Comparison of ENCODE assay signal across 14 mouse cellular contexts in genomic region chr13:15130249-15130648, GRCm38 (mm10).
DNase-seq lines count a peak whose midpoint lies in the region; ATAC-seq and TF ChIP-seq lines count a peak whose summit lies in the region.
"Had no signal": no experiment of that assay in that cellular context is flagged by ENCODE, and none has a peak within 500 bp of the region (broad histone marks: within the 10 kb centered on the region; RNA-seq: fewer than 3 reads in every experiment).

No protein-coding gene starts in this region.

- peak; percentile 57 for DNase-seq in embryonic facial prominence, embryonic 14.5 days (ENCODE audit: low spot score)
- no peak for DNase-seq in embryonic facial prominence, embryonic 10.5 days (ENCODE audit: low spot score)
- no peak for DNase-seq in kidney, adult 9 months
- DNase-seq in lung, embryonic 14.5 days = peak; percentile 93
- no peak for DNase-seq in lung, postnatal 14 days
- DNase-seq in adrenal gland, postnatal 10 days = no peak
- DNase-seq: cerebellum, postnatal 14 days; heart, adult 2 months; heart, postnatal 10 days had no signal

- no peak for TF ChIP-seq CTCF in lung, embryonic 14.5 days (IDR thresholded peaks at IDR 0.05; ENCODE audit: low read depth)

- H3K36me3 ChIP-seq in embryonic facial prominence, embryonic 14.5 days (ENCODE audit: control insufficient read depth, insufficient read depth, low read length) = no peaks in the 10 kb centered on the region
- no peaks in the 10 kb centered on the region for H3K36me3 ChIP-seq in embryonic facial prominence, embryonic 10.5 days (replicated peaks)
- H3K36me3 ChIP-seq in kidney, embryonic 15.5 days = no peaks in the 10 kb centered on the region
- no peaks in the 10 kb centered on the region for H3K36me3 ChIP-seq in lung, embryonic 14.5 days (ENCODE audit: insufficient read depth)
- no peaks in the 10 kb centered on the region for H3K36me3 ChIP-seq in intestine, embryonic 16.5 days (ENCODE audit: control insufficient read depth, insufficient read depth, low read length)

- WGBS in embryonic facial prominence, embryonic 14.5 days = 70% methylated on average over 2 of the region's 2 CpGs
- WGBS in embryonic facial prominence, embryonic 10.5 days = 86% methylated on average over 2 of the region's 2 CpGs
- WGBS in kidney, embryonic 15.5 days = 50% methylated on average over 2 of the region's 2 CpGs
- 36% methylated on average over 2 of the region's 2 CpGs for WGBS in lung, embryonic 14.5 days
- 28% methylated on average over 2 of the region's 2 CpGs for WGBS in intestine, embryonic 16.5 days

- no peak overlapping the region for H3K4me2 ChIP-seq in embryonic facial prominence, embryonic 14.5 days (ENCODE audit: low read depth, low read length)
- H3K4me2 ChIP-seq in kidney, embryonic 15.5 days = no peak overlapping the region
- no peak overlapping the region for H3K4me2 ChIP-seq in lung, embryonic 14.5 days
- no peak overlapping the region for H3K4me2 ChIP-seq in intestine, embryonic 16.5 days (ENCODE audit: low read depth, low read length)
- H3K4me2 ChIP-seq: midbrain, embryonic 11.5 days had no signal

- no peaks in the 10 kb centered on the region for H3K9me3 ChIP-seq in embryonic facial prominence, embryonic 14.5 days (ENCODE audit: control insufficient read depth, low read length)
- H3K9me3 ChIP-seq in embryonic facial prominence, embryonic 10.5 days = no peaks in the 10 kb centered on the region
- H3K9me3 ChIP-seq in kidney, embryonic 15.5 days (replicated peaks) = no peaks in the 10 kb centered on the region
- H3K9me3 ChIP-seq in lung, embryonic 14.5 days (ENCODE audit: low read depth, low read length) = no peaks in the 10 kb centered on the region
- H3K9me3 ChIP-seq in intestine, embryonic 16.5 days (ENCODE audit: control insufficient read depth, low read length) = no peaks in the 10 kb centered on the region

- no peak overlapping the region for H3K9ac ChIP-seq in embryonic facial prominence, embryonic 14.5 days (ENCODE audit: low read depth, low read length)
- no peak overlapping the region for H3K9ac ChIP-seq in kidney, embryonic 15.5 days
- no peak overlapping the region for H3K9ac ChIP-seq in lung, embryonic 14.5 days
- H3K9ac ChIP-seq in intestine, embryonic 16.5 days (ENCODE audit: low read depth, low read length) = no peak overlapping the region

- H3K27me3 ChIP-seq in embryonic facial prominence, embryonic 14.5 days (replicated peaks; ENCODE audit: control insufficient read depth, insufficient read depth, low read length) = no peaks in the 10 kb centered on the region
- no peaks in the 10 kb centered on the region for H3K27me3 ChIP-seq in embryonic facial prominence, embryonic 10.5 days (replicated peaks; ENCODE audit: low read depth, poor library complexity, severe bottlenecking)
- H3K27me3 ChIP-seq in kidney, embryonic 15.5 days = no peaks in the 10 kb centered on the region
- no peaks in the 10 kb centered on the region for H3K27me3 ChIP-seq in lung, embryonic 14.5 days (ENCODE audit: insufficient read depth, low read length)
- H3K27me3 ChIP-seq in intestine, embryonic 16.5 days (replicated peaks; ENCODE audit: control insufficient read depth, insufficient read depth, low read length) = no peaks in the 10 kb centered on the region

- no peak overlapping the region for H3K27ac ChIP-seq in embryonic facial prominence, embryonic 14.5 days (replicated peaks; ENCODE audit: low read depth, low read length)
- H3K27ac ChIP-seq in embryonic facial prominence, embryonic 10.5 days (replicated peaks) = no peak overlapping the region
- H3K27ac ChIP-seq in kidney, embryonic 15.5 days = no peak overlapping the region
- H3K27ac ChIP-seq in lung, embryonic 14.5 days (ENCODE audit: low read depth) = no peak overlapping the region
- H3K27ac ChIP-seq in intestine, embryonic 16.5 days (ENCODE audit: low read length) = no peak overlapping the region
- H3K27ac ChIP-seq: heart, adult 2 months had no signal

- no peak for ATAC-seq in embryonic facial prominence, embryonic 14.5 days (ENCODE audit: low read depth)
- ATAC-seq in kidney, embryonic 15.5 days (replicated peaks; ENCODE audit: low FRiP score) = peak; percentile 76
- peak; percentile 98 for ATAC-seq in lung, embryonic 14.5 days (ENCODE audit: insufficient read depth)
- ATAC-seq in intestine, embryonic 16.5 days = peak; percentile 90
- ATAC-seq: inflammation-experienced regulatory T-cells, adult 6 months; Patski had no signal

- H3K4me1 ChIP-seq in embryonic facial prominence, embryonic 14.5 days (ENCODE audit: control insufficient read depth, insufficient read depth, low read length) = no peaks in the 10 kb centered on the region
- no peaks in the 10 kb centered on the region for H3K4me1 ChIP-seq in embryonic facial prominence, embryonic 10.5 days
- H3K4me1 ChIP-seq in kidney, embryonic 15.5 days = no peaks in the 10 kb centered on the region
- 0 out of 2 replicates have a peak, but pooled peaks cover 7% of the 10 kb centered on the region for H3K4me1 ChIP-seq in lung, embryonic 14.5 days (ENCODE audit: insufficient read depth)
- H3K4me1 ChIP-seq in intestine, embryonic 16.5 days (ENCODE audit: control insufficient read depth, insufficient read depth, low read length) = peaks cover 5% of the 10 kb centered on the region; the same call in 1 of the 2 replicates

- no peak overlapping the region for H3K4me3 ChIP-seq in embryonic facial prominence, embryonic 14.5 days (ENCODE audit: low read depth, low read length)
- no peak overlapping the region for H3K4me3 ChIP-seq in embryonic facial prominence, embryonic 10.5 days
- H3K4me3 ChIP-seq in kidney, embryonic 15.5 days (replicated peaks) = no peak overlapping the region
- no peak overlapping the region for H3K4me3 ChIP-seq in lung, embryonic 14.5 days (ENCODE audit: low read depth, low read length)
- no peak overlapping the region for H3K4me3 ChIP-seq in intestine, embryonic 16.5 days (ENCODE audit: low read length)
- H3K4me3 ChIP-seq: heart, adult 2 months had no signal

Comparison
In these comparisons a context has a peak if more than half of its experiments do, and no peak if none do; other contexts are left out.
1. DNase-seq: peak in embryonic facial prominence, embryonic 14.5 days (single experiment) and lung, embryonic 14.5 days (single experiment); none in embryonic facial prominence, embryonic 10.5 days (single experiment), kidney, adult 9 months (single experiment), lung, postnatal 14 days (single experiment) and adrenal gland, postnatal 10 days (single experiment).